Mouse (Mus musculus): Measurements from ENCODE around the gene Slc25a28. TPM values are rescaled to one million over a fixed set of nuclear protein-coding genes. Genes with fewer than 3 reads are reported as not detected.

Slc25a28 gene
- polyA plus RNA-seq (2012; rRNA removed), result 62.9 and 74.4 TPM in 2 replicates

- under 1% methylated on average over 79 of the region's 79 CpGs for WGBS
- Histone ChIP-seq H3K4me1 (ENCODE audit: control insufficient read depth, insufficient read depth, low read length) (peaks cover 6% of the 10 kb centered on the region), H3K4me3 (replicated peaks; ENCODE audit: extremely low read depth, low read depth, low read length) (peak within 1 kb of the TSS; percentile 94)
- DNase-seq, result peak; percentile 97
- TF ChIP-seq CTCF (IDR thresholded peaks at IDR 0.05; ENCODE audit: insufficient read depth, low read length) (peak; percentile 46), POLR2A (IDR thresholded peaks at IDR 0.05; ENCODE audit: borderline replicate concordance, extremely low read depth, low read depth, low read length) (peak; percentile 84)
Measured at GRCm38 (mm10) chr19:43674730-43675524, at the start of gene Slc25a28. TSS of gene Slc25a28 (minus strand) at chr19:43674881.

DNA sequence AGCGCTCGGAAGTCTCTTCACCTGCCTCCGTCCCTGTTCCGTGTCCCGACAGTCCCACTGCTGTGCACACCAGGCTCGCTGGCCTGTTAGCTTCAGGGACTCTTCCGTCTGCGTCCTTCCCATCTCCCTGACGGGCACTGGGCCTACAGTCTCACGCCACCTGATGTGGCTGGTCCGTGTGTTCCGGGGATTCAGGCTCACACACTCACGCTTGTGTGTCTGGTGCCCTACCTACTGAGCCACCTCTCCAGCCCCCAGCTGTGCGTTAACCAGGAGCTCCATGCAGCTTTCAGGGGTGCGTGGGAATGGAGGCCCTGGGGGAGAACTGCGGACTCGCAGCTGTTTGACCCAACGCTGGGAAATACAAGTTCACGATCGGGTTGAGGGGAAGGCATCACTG lies 49.5 kb upstream of the Slc25a28 start:
- no peak for TF ChIP-seq POLR2A (IDR thresholded peaks at IDR 0.05; ENCODE audit: borderline replicate concordance, extremely low read depth, low read depth, low read length)
- TF ChIP-seq CTCF (IDR thresholded peaks at IDR 0.05; ENCODE audit: insufficient read depth, low read length), result no peak
- 95% methylated on average over 20 of the region's 20 CpGs for WGBS
- Histone ChIP-seq H3K4me3 (replicated peaks; ENCODE audit: extremely low read depth, low read depth, low read length) (no peak overlapping the region), H3K4me1 (ENCODE audit: control insufficient read depth, insufficient read depth, low read length) (no peaks in the 10 kb centered on the region)
- no peak for DNase-seq

GRCm38 (mm10) chr19:43723501-43723900 lies 48.8 kb upstream of the Slc25a28 start:
- DNase-seq, result no peak
- TF ChIP-seq CTCF (IDR thresholded peaks at IDR 0.05; ENCODE audit: insufficient read depth, low read length) (no peak), POLR2A (IDR thresholded peaks at IDR 0.05; ENCODE audit: borderline replicate concordance, extremely low read depth, low read depth, low read length) (no peak)
- 74% methylated on average over 10 of the region's 10 CpGs for WGBS
- no peaks in the 10 kb centered on the region for H3K4me1 ChIP-seq (ENCODE audit: control insufficient read depth, insufficient read depth, low read length)
- no peak overlapping the region for H3K4me3 ChIP-seq (replicated peaks; ENCODE audit: extremely low read depth, low read depth, low read length)

DNA sequence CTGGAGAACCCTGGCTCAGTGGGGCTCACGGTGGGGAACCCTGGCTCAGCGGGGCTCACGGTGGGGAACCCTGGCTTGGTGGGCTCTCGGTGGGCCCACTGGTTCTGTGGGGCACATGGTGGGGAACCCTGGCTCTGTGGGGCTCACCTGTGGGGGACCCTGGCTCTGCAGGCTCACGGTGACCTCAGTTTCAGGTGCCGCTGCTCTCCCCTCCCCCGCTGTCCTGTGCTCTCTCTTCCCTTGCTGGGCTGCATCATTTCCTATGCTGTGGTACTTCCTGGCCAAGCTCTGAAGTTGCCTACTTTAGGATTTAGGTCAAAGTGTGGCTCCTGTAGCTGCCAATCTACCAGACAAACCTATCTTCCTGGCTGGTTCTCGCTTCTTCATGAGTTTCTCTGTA lies 48.2 kb upstream of the Slc25a28 start:
- no peak for DNase-seq
- WGBS, result 82% methylated on average over 8 of the region's 8 CpGs
- TF ChIP-seq POLR2A (IDR thresholded peaks at IDR 0.05; ENCODE audit: borderline replicate concordance, extremely low read depth, low read depth, low read length), result no peak
- no peak for TF ChIP-seq CTCF (IDR thresholded peaks at IDR 0.05; ENCODE audit: insufficient read depth, low read length)
- no peaks in the 10 kb centered on the region for H3K4me1 ChIP-seq (ENCODE audit: control insufficient read depth, insufficient read depth, low read length)
- no peak overlapping the region for H3K4me3 ChIP-seq (replicated peaks; ENCODE audit: extremely low read depth, low read depth, low read length)

GRCm38 (mm10) chr19:43720061-43720460 lies 45.4 kb upstream of the Slc25a28 start:
- TF ChIP-seq POLR2A (IDR thresholded peaks at IDR 0.05; ENCODE audit: borderline replicate concordance, extremely low read depth, low read depth, low read length) (no peak), CTCF (IDR thresholded peaks at IDR 0.05; ENCODE audit: insufficient read depth, low read length) (no peak)
- no peaks in the 10 kb centered on the region for H3K4me1 ChIP-seq (ENCODE audit: control insufficient read depth, insufficient read depth, low read length)
- DNase-seq, result no peak
- WGBS, result 95% methylated on average over 11 of the region's 11 CpGs
- H3K4me3 ChIP-seq (replicated peaks; ENCODE audit: extremely low read depth, low read depth, low read length), result no peak overlapping the region

DNA sequence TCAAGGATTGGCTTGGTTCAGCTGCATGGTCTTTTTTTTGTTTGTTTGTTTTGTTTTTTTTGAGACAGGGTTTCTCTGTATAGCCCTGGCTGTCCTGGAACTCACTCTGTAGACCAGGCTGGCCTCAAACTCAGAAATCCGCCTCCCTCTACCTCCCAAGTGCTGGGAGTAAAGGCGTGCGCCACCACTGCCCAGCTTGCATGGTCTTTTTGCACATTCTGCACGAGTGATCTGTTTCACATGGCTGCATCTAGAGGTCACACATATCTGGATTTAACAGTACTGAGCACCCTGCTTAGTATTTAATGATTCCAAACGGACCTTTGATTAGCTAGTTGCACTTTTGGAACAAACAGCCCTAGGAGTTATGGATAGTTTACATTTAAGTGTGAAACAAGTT lies 37.3 kb upstream of the Slc25a28 start:
- TF ChIP-seq POLR2A (IDR thresholded peaks at IDR 0.05; ENCODE audit: borderline replicate concordance, extremely low read depth, low read depth, low read length) (no peak), CTCF (IDR thresholded peaks at IDR 0.05; ENCODE audit: insufficient read depth, low read length) (no peak)
- WGBS, result 78% methylated on average over 5 of the region's 5 CpGs
- Histone ChIP-seq H3K4me1 (ENCODE audit: control insufficient read depth, insufficient read depth, low read length) (no peaks in the 10 kb centered on the region), H3K4me3 (replicated peaks; ENCODE audit: extremely low read depth, low read depth, low read length) (no peak overlapping the region)
- DNase-seq, result no peak

DNA sequence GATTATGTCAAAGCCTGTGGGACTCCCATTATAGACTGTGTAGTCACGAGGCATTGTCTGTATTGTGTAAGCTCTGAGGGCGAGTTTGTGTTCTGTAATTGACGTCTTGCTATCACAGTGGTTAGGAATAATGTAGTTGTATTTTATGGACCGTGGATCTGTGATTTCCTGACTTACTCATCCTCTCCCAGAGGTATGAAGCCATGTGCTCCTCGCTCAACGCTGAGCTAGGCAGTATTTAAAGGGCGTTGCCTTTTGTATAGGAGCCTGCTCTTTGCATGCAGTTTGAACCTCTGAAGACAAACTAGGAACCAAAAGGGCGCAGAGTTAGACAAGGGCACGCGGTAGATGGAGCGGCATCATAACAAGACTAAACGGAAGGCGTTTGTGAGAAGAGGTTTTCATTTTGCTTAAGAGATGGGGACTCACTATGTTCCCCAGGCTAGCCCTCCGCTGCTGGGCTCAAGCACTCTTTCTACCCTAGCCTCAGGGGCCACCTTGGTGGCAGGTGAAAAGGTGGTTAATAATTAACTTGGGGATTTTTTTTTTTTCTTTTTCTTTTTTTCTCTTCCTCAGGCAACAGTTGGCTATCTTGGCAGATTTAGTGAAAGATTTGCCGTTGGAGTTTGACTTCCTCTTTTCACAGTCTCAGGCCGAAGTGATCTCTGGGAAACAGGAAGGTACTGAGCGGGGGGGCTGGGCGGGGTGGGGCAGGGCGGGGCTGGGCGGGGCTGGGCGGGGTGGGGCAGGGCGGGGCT lies 36.7 kb upstream of the Slc25a28 start:
- no peak overlapping the region for H3K4me3 ChIP-seq (replicated peaks; ENCODE audit: extremely low read depth, low read depth, low read length)
- no peak for TF ChIP-seq CTCF (IDR thresholded peaks at IDR 0.05; ENCODE audit: insufficient read depth, low read length)
- 54% methylated on average over 22 of the region's 22 CpGs for WGBS
- no peak for DNase-seq
- H3K4me1 ChIP-seq (ENCODE audit: control insufficient read depth, insufficient read depth, low read length), result no peaks in the 10 kb centered on the region

- no peak for TF ChIP-seq CTCF (IDR thresholded peaks at IDR 0.05; ENCODE audit: insufficient read depth, low read length)
- TF ChIP-seq POLR2A (IDR thresholded peaks at IDR 0.05; ENCODE audit: borderline replicate concordance, extremely low read depth, low read depth, low read length), result no peak
- 89% methylated on average over 8 of the region's 8 CpGs for WGBS
- H3K4me1 ChIP-seq (ENCODE audit: control insufficient read depth, insufficient read depth, low read length), result no peaks in the 10 kb centered on the region
- no peak overlapping the region for H3K4me3 ChIP-seq (replicated peaks; ENCODE audit: extremely low read depth, low read depth, low read length)
- no peak for DNase-seq
Measured at GRCm38 (mm10) chr19:43709317-43709716, 34.6 kb upstream of the Slc25a28 start.

DNA sequence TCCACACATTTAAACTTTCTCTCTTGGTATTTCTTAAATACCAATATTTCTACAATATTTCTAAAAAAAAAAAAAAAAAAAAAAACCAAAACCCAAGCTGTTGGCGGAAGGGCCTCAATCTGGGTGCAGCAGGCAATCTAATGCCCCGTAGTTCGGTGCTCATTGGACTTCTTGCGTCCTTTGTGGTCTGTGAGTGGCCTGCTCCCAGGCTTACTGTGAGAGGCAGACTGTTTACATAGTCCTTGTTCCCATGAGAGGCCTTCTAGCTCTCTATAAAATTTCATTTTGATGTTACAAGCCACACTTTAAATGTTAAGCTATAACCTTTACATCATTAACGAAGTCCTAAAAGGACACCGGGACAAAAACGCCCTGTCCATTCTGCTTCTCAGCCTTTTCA lies 33.5 kb upstream of the Slc25a28 start:
- no peaks in the 10 kb centered on the region for H3K4me1 ChIP-seq (ENCODE audit: control insufficient read depth, insufficient read depth, low read length)
- no peak for DNase-seq
- WGBS, result 66% methylated on average over 7 of the region's 7 CpGs
- TF ChIP-seq POLR2A (IDR thresholded peaks at IDR 0.05; ENCODE audit: borderline replicate concordance, extremely low read depth, low read depth, low read length), result no peak
- TF ChIP-seq CTCF (IDR thresholded peaks at IDR 0.05; ENCODE audit: insufficient read depth, low read length), result no peak
- H3K4me3 ChIP-seq (replicated peaks; ENCODE audit: extremely low read depth, low read depth, low read length), result no peak overlapping the region
